Mouse (Mus musculus) inflammation-experienced regulatory T-cells, adult 6 months (primary cell): ENCODE data around the gene Shroom4. TPM values are rescaled to one million over a fixed set of nuclear protein-coding genes. Genes with fewer than 3 reads are reported as not detected.
"Not testable (repeated sequence)": the region's sequence is repeated elsewhere in the genome, so short reads cannot be mapped to it uniquely, and the experiment has no call there.

ENCODE experiments used
- ATAC-seq: one replicate; pipeline ENCODE4 v1.8.0; 2017
- polyA plus RNA-seq, 3 experiments: library from polyadenylated mRNA; unstranded; fragments of 100-300 nt; shearing (Covaris generic); gene quantifications; one replicate each; pipeline ENCODE4 v1.2.1; 2017

The Shroom4 gene
- polyA plus RNA-seq = under 1 TPM in 1 of 3 experiments, not detected in 2; 0.11 TPM

- no peak for ATAC-seq
Measured at GRCm38 (mm10) chrX:6399626-6400397, at the start of gene Shroom4. Gene Shroom4 (plus strand): TSS chrX:6399854.

DNA sequence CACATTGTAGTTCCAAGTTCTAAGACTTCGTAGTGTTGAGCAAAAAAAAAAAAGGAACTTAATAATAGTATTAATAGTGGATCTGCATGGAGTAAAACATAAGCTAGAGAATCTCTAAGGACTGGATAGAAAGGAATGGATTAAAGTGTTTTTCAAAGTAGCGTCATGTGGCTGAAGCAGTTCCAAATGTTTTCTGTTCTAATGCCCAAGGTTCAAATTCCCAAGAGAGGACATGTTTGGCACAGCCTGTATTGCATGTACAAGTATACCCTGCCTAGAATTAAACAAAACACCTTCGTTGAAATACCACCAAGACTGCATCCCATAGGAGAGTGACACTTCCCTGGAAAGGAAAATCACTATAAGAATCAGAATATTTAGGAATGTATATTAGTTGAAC lies 42.8 kb upstream of the Shroom4 start:
- ATAC-seq = no peak

DNA sequence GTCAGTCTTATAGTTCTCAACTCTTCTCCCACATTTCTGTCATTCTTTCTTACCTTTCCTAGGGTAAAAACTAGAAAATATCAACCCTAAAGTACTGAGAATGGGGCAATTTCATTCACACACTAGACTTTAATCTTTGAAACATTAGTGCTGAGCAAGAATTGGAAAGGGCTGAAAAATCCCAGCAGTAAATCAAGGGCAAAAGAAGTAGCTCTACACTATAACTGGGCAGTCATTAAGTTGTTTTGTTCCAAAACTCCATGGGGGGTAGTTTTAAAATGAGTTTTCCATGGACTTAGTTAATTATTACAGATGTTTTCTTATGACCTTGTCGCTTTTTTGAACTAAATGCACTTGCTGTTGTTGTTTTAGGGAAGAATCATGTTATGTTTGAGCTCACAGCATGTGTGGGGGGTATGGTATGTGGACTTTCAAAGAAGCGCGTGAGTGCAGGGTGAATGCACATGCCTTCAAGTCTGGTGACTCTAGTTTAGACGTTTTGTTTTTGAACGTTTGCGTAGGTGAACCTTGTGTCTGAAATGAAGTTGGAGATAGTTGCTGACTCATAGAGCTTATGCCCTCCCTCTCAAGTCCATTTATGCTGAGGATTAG lies 42.0 kb upstream of the Shroom4 start:
- no peak for ATAC-seq

DNA sequence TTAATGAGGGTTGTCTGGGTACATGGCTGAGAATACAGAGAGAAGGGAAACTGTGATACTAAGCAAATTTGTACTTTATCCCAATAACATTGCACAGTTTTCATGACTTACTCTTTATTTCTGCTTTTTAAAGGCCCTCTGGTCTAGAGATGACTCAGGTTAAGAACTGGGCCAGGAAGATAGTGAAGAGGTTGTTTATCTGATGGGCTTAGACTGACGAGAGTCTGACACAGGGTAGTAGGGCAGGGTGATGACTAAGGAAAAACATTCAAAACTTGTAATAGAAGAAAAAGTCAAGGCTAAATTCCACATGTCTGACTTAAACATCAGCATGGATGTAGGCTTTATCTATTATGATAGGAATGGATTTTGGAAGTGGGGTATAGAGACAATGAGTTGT lies 30.8 kb upstream of the Shroom4 start:
- no peak for ATAC-seq

GRCm38 (mm10) chrX:6370706-6371105 lies 28.9 kb upstream of the Shroom4 start:
- ATAC-seq = no peak

DNA sequence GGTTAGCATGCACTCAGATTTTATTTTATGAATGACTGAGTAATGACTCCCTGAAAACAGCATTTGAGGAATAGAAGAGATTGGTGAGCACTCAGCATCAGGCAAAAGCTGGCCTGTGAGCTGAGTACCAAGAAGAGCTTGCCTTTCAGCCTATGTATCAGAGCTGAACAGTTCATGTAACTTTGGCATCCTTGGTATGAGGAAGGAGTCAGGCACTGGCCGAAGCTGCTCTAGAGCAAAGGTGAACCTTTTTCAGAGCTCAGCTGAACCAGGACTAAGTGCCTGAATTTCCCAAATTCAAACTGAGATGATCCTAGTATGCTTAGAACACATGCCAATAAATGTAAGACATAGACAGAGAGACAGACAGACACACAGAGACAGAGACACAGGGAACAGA lies 5.8 kb upstream of the Shroom4 start:
- ATAC-seq = no peak

DNA sequence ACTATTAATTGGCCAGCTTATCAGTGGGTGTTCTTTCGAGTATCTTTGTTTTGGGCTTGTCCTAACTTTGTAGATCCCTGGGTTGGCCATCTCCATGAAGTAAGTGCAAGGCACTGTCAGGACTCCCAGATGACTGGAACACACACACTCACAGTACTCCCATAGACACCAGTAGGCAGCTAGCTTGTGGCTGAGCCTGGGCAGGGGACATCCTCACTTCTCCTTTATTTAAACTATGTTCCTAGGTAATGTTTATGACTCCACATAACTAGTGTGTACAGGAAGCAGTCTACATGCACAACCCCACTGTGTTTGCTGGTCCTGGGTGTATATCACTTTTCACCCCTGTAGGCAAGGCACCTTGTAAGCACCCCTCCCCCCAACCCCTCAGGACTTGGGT lies 461 bp upstream of the Shroom4 start:
- ATAC-seq = no peak

DNA sequence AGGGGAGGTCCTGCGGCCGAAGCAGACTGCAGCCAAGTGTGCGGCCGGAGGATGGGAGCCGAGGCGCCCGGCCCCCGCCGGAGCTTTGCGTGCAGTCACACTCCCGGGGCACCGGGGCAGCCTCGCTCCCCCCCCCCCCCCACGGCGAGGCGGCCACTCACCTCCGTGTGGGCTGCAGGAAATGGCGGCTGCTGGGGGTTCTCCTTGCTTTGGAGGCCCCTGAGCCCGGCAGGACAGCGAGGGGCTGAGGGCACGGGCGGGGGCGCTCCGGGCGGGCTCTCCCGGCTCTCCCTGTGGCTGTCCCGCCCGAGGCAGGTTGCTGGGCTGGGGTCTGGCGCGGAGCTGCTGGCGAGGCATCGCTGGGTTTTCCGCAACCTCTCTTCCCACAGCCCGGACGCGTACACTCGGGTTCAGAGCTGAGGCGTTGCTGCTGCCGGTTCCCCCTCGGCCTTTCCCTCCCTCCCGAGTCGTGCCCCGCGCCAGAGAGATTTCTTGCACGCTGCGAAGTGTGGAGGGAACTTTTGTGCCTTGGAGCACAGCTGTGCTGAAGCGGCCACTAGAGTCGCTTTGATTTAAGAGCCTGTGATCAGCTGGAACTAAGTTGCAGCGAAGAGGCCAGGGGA lies 855 bp downstream of the Shroom4 start:
- ATAC-seq = no peak

- ATAC-seq = no peak
Measured at GRCm38 (mm10) chrX:6402921-6403320, 3.3 kb downstream of the Shroom4 start.

DNA sequence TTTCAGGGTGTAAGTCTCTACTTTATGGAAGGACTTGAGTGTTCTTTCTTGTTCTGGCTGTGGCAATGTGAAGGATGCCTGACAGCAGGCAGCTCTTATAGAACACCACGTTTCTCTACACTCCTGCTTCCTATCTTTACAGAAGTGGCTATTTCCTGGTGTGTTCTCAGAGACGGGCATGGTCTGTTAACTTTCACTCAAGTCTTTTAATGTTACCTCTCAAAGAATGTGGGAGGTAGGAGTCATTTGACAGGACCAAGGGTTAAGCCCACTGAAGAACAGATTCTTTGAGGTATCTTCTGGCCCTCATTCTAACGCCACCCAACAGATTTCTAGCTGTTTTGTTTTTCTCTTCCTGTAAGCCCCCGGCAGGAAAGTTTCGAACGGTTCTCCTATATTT lies 9.5 kb downstream of the Shroom4 start:
- no peak for ATAC-seq

DNA sequence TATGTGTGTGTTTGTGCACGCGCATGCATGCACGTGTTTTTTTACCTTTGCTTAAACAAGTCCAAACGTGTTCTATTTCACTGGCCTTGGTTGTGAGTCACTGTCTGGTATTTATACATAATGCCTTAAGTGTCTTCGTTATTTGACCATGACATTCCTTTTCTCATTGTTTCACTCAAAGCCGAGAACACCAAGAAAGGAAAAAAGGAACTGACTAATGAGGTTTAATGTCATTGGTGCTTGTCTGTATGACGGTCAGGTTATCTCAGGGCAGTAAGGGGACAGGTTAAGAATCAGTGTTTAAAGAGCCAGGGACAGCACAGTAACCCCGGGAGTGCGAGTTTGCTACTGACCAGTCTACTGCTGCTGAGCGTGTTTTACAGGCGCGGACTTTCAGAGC lies 15.8 kb downstream of the Shroom4 start:
- no peak for ATAC-seq

DNA sequence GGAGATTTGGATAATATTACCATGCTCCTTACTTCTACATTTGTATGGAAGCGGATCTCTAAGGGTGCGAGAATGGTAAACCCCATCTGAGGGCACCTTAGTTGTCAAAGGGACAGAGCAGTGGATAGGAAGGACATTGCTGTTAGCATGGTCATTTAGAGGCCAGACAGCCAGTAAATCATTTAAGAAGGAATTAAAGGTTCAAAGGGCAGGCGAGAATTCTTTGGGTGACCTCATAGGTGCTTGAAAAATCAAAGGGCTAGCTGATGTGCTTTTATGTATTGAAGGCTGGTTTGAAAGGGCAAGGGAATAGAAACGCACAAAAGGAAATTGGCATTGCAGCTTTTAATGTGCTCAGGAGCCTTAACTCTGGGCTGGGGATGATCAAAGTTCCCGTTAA lies 16.3 kb downstream of the Shroom4 start:
- ATAC-seq = no peak

GRCm38 (mm10) chrX:6418140-6418539 lies 18.5 kb downstream of the Shroom4 start:
- ATAC-seq = no peak

GRCm38 (mm10) chrX:6435260-6435659 lies 35.6 kb downstream of the Shroom4 start:
- no peak for ATAC-seq

DNA sequence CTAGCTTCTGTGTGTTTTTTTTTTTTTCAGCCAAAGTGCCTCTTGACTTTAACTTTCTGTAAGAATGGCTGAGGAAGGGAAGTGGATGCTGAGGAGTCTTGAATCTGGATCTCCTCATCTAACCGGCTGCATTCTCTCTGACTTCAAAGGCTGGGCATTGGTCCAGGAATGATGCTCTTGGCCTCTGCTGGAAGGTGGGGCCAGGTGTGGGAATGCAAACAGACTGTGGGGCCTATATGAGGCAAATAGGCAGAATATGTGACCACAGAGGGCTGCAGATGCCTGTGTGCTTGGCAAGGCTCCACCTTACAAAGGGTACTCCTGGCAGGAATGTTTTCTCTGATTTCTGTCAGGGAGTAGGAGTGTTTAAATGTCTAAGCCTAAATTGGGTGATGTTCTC lies 46.8 kb downstream of the Shroom4 start:
- ATAC-seq = no peak

- ATAC-seq = no peak
Measured at GRCm38 (mm10) chrX:6448001-6448400, 48.3 kb downstream of the Shroom4 start.

DNA sequence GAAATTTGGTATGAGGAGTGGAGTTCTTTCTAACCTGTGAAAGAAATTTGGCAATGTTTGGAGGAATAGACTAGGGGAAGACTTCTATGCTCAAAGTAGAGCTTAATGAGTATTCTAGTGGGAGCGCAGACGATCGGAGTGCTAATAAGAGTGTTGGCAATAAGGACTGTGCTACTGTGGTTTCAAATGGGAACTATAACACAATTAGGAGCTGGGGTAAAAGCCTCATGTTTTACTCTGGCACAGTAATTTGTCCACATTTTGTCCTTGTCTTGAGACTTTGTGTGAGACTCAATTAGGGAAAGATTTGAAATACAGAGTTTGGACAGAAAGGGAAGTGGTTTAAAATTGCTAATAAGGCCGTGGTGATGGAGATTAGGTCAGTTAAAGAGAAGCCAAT lies 53.6 kb downstream of the Shroom4 start:
- ATAC-seq = no peak

GRCm38 (mm10) chrX:6469251-6469650 lies 69.6 kb downstream of the Shroom4 start:
- ATAC-seq = not testable (repeated sequence)

DNA sequence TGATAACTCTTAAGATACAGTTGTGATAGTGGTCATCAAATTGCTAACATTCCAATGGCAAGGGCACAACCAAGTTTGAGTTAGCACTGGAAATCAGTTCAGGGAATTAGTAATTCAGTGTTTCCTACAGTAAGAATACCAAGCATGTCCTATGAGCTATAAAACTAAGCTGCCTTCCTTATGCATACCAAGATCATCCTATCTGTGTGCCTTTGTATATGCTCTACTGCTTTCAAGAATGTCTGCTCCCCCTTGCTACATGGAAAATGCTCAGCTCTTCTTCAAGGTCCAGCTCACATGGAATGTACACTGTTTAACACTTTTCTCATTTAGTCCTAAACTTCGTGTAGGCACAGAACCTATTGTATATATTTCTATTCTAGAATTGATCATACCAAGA lies 72.9 kb downstream of the Shroom4 start:
- ATAC-seq = not testable (repeated sequence)

DNA sequence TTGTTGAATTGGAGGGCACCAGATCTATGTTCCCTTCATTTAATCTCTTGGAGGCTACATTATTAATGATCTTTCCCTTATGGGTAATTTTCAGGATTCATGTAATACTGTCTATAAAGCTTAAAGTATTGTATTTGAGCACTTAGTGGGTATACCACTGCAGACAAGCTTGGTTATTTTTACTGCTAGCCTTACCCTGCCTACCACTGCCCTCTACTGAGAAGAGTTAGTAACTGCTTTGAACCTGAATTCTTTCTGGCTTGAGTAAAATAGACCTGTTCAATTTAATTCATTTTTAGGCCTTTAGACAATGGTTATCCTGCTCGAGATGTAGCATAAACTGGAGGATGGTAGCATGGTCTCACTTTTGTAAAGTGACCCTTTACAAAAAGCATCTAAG lies 75.5 kb downstream of the Shroom4 start:
- no peak for ATAC-seq

DNA sequence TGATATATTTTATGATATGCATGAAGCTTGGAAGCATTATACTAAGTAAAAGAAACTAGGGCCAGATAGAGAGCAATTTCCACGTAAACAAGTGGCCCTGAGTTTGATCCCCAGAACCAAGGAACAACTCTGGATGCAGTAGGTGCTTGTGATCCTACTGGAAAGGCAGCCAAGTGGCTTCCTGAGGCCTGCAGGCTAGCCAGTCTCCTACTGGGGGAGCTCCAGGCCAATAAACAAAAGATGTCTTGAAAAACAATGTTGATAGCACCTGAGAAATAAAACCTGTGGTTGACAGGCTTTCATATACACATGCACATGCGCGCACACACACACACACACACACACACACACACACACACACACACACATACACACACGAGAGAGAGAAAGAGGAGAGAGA lies 82.6 kb downstream of the Shroom4 start:
- ATAC-seq = no peak

DNA sequence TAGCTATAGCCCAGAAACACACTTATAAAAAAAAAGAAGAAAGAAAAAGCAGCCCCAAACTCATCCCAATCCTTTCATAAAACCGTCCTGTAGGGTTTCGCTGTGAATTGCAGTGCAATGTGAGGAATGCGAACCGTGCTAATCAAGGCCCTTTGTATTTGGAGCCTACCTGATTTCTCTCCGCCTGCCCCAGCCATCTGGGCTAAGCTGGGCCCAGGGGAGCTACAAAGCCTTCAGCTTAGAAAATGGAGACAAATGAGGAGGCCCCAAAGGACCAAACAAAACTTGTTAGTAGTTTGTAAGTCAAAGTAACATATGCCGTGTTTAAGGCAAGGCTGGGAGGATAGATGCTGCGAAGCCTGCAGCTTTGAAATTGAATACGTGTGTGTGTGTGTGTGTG lies 84.2 kb downstream of the Shroom4 start:
- ATAC-seq = no peak

- ATAC-seq = no peak
Measured at GRCm38 (mm10) chrX:6490433-6490832, 90.8 kb downstream of the Shroom4 start.

- ATAC-seq = no peak
Measured at GRCm38 (mm10) chrX:6495456-6495855, 95.8 kb downstream of the Shroom4 start.
